Mouse (Mus musculus): ENCODE results near the gene Carmil3.
A peak's percentile ranks its signal among the peaks of the same experiment; 100 is the strongest.

Gene Carmil3

DNA sequence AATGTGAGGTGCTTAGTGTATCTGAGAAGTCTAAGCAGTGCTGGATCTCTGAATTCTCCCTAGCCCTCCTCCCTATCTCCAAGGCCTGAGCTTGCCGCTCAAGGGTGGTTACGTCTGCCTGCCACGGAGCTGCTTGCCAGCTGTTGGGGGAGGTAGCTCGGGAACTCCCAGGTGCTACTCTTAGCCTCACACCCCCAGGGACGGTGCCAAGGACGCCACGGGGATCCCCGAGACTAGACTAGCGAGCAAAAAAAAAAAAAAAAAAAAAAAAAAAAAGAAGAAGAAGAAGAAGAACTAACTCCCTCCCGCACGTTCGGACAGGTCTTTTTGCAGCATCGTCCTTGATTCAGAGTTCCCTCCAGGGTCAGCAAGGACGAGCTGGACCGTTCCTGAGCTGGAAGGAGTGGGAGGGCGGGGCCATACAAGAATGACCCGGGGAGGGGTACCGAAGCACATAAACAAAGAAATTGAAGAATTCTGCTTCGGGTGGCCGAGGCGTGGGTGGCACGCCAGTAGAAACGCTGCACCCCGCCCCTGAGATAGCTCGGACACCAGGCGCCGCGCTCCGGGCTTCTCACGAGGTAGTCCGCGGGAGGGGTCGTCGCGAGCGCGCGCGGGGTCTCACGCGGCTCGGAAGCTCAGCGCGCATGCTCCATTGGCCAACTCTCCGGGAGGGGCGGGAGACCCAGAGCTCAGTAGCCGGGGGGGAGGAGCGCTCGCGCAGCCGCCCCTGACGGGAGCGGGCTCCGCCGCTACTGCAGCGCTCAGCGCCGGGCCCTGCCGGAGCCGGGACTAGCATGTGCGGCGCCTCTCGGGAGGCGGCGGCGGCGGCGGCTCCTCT is at the start of gene Carmil3:
Carmil3 (plus strand) TSS at position 291 of the 841 bp plus-strand sequence.
- peak; percentile 11 for DNase-seq (ENCODE audit: extremely low read depth, low read depth)

DNA sequence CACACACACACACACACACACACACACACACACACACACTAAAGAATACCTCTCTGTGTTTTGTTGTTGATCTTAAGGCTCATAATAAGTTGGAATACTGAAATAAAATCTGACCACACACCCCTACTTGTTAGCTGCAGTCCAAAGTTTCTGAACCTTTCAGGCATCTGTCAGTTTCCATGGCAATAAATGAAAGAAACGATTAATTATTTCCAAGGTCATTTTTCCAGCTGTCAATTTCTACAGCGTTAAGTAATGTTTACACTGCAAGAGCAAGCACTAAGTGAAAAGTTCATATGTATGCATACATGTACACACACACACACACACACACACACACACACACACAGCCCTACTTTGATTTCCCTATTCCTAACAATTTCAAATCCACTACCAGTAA is 32.8 kb upstream of the Carmil3 start:
- no peak for DNase-seq (ENCODE audit: extremely low read depth, low read depth)

DNA sequence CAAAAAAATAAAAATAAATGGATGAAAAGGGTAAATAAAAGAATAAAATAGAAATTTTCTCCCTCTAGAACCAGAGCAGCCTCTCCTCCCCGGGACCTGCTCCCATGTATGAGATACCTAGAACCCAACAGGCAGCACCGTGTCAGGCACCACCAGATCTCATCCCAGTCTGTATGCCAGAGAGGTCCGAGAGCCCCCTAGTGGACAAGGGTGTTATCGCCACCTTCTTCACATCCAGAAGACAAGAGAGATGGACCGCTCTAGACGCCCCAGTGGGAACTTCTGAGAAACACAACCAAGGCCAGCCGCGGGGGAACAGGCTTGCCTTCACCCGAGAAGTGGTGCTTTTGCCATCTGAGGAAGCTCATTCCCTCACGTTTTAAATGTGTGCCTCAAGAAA is 32.2 kb upstream of the Carmil3 start:
- DNase-seq (ENCODE audit: extremely low read depth, low read depth) = peak; percentile 32

DNA sequence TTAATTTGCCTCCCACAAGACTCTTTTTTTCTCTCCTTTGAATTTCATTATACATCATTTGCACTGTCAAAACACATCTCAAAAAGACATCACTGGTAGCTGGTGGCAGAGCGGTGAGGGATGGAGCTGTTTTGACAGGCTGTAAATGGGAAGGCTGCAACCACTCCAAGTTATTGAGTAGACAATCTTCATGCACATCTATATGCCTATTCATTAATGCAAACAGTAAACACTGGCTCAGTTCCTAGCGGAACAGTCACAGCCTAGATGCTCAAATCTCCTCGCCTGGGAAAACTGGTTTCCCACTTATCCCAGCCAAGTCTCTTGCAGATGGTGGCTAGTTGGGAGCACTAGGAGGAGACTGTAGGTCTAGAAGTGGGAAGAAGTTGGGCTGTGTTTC is 31.7 kb upstream of the Carmil3 start:
- no peak for DNase-seq (ENCODE audit: extremely low read depth, low read depth)

DNA sequence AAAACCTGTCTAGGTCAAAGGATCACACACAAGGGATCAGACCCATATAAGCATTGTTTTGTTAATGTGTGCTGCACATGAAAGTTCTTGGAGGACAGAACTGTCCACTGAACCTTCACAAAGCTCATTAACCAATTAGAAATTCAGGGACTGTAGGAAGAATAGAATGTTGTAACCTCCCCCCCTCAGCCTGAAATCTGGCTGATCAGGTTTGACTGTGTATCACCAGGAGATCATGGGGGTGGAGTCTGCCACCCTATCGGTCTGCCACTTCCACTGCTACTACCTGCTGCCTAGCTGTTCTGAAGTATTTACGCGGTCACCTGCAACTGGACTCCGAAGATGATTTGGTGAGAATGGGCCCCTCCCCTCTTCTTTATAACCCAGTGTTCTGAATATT is 30.7 kb upstream of the Carmil3 start:
- no peak for DNase-seq (ENCODE audit: extremely low read depth, low read depth)

DNA sequence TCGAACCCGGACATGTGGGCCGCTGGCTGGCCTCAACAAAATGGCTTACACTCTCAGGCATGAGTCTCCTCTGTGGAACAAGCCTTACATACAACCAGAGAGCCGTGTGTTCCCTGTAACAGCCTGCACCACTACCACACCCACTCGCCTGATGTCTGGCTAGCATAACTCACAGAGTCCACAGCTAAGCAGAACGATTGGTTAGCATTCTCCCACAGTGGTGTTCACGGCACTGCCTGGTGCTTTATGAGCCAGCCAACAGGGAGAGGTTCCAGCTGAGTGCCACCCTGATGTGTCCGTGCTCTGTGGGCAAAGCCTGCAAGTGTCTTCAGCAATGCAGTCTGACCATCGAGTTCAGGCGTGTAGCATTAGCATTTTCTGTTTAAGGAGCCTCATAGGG is 30.2 kb upstream of the Carmil3 start:
- no peak for DNase-seq (ENCODE audit: extremely low read depth, low read depth)

DNA sequence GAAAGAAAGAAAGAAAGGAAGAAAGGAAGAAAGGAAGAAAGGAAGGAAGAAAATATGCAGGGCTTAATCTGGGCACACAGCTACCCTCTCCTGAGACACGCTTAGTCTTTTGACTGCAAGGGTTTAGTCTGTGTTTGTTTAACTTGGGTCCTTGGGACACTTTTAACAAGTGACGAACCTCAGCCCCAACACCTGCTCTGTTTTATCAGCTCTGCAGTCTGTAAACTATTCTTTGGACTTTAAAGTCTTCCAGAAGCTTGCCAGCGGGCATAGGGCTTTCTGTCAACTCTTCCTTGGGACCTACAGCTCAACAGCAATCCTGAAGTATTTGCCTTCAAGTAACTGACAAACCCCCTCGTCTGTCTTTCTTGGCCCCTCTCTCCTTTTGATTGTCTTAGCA is 28.7 kb upstream of the Carmil3 start:
- no peak for DNase-seq (ENCODE audit: extremely low read depth, low read depth)

DNA sequence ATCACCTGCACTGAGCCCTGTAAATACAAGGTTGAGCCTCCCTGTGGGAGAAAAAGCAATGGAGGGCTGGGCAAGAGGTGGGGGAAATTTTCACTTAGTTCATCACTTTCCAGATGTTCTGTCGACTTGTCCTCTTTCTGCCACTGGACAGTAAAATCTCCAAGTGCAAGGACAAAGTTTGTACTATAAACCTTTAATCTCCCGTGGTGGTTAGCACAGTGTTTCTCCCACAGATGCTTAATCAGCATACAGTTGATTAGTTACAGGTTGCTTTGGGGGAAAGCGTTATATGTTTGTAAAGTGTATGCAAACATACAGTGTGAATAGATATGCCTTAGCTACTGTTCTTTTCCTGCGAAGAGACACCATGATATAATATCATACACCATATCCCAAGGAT is 24.0 kb upstream of the Carmil3 start:
- no peak for DNase-seq (ENCODE audit: extremely low read depth, low read depth)

DNA sequence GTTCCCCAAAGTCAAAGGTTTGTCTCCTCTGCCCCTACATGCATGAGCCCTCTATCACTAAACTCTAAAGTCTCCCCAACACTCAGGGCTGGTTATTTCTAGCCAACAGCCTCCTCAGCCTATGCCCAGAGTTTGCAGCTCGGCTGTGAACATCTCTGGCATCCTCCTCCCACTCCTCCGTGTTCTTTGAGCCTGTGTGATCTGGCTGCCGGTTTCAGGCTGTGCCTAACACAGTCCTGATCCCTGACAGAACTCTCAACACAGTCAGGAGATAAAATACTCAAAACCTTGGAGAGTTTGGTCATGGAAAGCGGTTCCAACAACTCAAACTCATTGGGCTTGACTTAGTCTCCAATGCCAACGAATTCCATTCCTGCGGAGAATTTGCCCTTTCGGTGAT is 23.3 kb upstream of the Carmil3 start:
- DNase-seq (ENCODE audit: extremely low read depth, low read depth) = no peak

DNA sequence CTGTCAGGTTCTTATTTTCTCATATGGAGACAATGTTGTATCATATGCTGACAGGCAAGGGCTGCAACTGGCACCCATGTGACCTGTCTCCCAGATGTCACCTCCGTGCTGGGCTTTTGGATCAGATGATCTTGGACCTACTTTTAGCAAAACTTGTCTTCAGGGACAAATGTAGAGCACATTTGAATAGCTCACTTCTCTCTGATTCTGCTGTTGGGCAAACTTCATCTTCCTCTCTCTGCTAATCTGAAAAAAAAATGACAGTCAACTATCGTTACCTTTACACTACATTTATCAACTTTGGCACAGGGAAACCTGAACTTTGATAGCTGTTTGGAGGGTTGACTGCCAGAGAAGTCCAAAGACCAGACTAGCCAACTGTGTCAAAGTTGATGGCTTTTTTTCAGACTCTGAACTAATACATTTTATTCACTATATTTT is 22.1 kb upstream of the Carmil3 start:
- DNase-seq (ENCODE audit: extremely low read depth, low read depth) = no peak

DNA sequence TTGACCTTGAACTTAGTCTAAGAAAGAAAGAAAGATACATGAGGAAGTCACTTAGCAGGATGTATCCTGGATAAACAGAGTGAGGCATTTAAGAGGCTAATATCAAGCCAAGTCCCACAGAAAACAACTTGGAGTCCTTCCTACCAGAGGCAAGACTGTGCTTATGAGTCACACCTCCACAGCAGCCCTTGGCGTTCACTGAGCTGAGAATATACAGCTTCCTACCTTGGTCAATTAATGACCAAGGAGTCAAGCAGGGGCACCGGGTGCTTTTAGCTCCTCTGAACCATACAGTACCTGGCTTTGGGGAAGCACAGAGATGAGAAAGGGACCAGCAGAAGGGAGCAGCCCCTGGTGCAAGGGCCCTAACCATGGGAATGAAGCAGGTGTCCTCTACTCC is 21.4 kb upstream of the Carmil3 start:
- DNase-seq (ENCODE audit: extremely low read depth, low read depth) = no peak

DNA sequence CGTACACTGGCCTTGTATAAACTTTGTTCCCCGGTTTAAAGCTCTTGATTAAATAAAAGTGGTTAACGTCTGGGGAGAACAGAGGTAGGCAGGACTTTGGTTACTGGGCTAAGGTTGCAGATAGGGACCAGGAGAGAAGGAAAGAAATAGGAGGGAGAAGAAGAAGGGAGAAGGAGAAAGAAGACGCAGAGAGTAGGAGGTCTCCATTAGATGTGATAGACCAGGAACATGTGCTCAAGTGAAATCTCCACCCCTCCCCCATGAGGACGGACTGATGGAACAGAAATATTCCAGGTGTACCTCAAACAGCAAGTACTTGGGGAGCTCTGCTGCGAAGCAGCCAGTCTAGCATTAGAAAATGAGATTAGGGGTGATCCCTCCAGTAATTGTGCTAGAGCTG is 20.6 kb upstream of the Carmil3 start:
- DNase-seq (ENCODE audit: extremely low read depth, low read depth) = no peak

DNA sequence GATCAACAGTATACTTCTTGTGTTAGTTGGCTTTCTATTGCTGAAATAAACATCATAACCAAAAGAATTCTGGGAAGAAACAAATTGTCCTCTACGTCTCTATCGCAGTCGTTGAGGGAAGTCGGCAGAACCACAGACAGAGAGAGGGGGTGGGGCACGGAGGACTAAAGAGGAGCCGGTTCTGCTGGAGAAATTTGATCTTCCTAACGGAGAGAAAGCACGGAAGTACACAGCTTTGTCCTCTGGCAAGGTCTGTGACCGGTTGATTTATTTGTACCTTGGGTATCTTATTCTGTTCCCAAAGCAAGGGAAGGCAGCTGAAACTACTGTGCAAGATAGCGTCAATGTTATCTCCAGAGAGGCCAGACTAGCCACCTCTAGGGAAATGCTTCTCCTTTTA is 19.6 kb upstream of the Carmil3 start:
- DNase-seq (ENCODE audit: extremely low read depth, low read depth) = no peak

DNA sequence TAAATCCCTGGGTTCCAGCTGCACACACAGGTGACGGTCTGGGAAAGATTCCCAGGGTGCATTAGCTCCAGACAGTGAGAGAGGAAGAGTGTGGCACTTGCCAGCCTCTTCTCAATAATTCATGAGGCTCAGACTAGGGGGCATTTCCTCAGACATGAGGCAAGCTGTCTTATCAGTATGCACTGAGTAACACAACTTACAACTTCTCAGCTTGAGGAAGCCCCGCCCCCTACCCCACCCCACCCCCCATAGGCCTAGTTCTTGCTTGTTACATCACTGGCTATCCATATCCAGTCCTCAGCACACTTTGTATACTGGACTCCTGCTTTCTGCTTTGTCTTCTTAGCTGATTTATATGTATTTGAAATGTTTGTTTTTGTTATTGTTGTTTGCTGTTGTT is 14.8 kb upstream of the Carmil3 start:
- DNase-seq (ENCODE audit: extremely low read depth, low read depth) = peak; percentile 18

DNA sequence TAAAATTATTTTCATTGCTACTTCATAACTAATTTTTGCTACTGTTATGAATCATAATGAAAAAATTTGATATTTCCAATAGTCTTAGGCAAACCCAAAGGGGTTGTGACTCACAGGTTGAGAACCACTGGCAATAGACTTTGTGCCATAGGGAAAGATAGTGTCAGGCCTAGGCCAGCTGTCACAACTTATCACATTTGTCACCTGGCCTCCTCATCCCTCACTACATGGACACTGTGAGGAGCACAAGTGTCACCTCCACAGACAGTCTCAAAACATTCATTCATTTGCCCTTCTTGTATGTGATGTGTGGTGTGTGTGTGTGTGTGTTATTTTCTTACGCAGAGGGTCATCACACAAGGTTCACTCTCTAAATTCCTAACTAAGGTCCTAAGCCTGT is 13.0 kb upstream of the Carmil3 start:
- DNase-seq (ENCODE audit: extremely low read depth, low read depth) = no peak

DNA sequence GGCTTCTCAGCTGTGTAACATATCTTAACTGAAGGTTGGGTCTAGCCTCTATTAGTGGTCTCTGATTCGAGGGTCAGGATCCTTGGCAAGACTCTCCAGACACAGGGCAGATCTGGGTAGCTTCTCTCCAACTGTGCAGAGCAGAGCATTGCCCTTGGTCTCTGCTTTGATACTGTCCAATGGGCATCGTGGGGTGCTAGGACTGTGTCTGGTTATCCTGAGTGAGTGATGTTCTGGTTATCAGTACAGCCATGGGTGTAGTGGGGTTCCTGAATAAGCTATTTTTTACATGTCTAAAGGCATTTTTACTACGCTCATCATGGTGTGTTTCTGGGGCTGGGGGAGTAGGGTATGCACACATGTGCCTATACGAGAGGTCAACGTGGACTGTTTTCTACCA is 12.6 kb upstream of the Carmil3 start:
- no peak for DNase-seq (ENCODE audit: extremely low read depth, low read depth)

DNA sequence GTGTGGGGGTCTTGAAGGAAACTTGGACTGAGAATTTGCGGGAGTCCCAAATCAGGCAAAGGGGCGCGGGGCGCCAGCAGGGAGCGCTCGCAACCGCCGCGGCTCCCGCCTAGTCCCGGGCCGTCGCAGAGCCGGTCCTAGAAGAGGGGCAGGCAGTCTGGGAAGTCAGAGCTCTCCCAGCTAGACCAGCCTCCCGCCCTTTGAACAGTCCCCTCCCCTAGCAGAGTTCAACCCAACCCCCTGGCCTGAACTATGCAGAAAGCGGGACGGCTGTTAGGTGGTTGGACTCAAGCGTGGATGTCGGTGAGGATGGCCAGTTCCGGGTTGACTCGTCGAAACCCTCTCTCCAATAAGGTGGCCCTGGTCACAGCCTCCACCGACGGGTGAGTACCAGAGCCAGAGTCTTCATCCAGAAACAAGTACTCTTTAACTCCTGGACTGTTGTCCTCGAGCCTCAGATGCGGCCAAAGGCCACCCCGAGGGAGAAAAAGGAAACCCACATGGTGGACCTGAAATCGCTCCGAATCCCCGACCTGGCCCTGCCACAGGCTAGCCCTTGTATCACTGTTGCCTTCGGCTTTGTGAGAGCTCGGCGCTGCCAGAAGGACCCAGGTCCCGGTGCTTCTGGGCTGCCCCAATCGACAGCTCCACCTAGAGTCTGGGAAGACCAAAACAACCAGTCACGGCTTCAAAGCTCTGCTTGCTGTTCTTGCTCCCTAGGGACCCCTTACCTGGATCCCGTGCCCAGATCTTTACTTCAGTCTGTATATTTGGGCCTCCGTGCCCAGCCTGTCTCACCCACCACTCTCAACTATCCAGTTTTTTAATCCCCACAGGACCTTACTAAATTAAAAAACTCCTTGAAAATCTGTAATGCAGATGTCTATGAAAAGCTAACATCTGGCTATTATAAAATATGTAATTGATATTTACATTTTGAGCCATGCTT is 11.5 kb upstream of the Carmil3 start, which contains the start of gene Dhrs4:
Dhrs4 (plus strand) TSS at position 108 of the 949 bp plus-strand sequence.
- DNase-seq (ENCODE audit: extremely low read depth, low read depth) = peak; percentile 74

DNA sequence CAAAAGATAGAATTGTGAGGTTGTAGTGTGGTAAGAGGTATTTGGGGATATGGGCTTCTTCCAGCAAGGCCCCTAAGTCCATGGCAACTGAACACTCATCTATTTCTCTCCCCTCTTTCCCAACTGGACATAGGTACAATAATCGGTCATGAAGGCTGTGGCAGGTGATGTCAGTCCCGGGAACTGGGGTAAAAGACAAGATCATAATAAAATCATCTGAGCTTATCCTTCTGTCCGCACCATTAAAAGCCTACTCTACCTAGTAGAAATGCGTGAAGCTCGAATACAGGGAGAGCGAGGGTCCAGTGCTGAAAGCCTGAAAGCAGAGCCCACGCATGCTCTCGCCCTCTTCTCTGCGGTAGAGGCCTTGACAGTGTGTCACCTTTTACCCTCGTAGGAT is 10.8 kb upstream of the Carmil3 start:
- no peak for DNase-seq (ENCODE audit: extremely low read depth, low read depth)

DNA sequence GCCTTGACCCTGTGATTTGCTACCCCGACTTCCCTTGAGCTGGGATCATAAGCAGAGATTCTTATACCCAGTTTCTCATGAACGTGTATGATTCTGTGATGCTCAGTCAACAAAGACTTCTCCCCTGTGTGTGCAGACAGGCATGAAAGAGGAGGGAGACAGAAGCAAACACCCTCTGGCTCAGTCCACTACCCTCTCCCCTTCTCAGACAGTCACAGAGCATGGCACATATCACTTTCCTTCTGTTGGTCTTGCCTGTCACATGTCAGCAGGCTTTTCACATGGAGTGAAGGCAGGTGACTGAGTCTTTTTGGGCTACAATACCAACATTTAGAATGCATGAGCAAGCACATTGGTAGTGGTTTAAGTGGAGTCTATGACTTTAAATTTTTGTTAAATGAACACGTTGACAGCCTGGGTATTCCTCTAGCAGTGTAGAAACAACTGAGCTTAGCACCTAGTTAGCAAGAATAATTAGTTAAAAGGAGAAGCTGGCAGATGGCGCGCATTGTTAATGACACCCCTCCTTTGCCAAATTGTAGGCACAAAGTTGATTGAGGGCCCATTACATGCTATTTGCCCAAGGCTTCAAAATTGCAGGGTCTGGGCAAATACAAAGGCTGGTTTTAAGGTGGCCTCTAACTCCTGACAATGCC is 5.9 kb upstream of the Carmil3 start:
- DNase-seq (ENCODE audit: extremely low read depth, low read depth) = no peak

DNA sequence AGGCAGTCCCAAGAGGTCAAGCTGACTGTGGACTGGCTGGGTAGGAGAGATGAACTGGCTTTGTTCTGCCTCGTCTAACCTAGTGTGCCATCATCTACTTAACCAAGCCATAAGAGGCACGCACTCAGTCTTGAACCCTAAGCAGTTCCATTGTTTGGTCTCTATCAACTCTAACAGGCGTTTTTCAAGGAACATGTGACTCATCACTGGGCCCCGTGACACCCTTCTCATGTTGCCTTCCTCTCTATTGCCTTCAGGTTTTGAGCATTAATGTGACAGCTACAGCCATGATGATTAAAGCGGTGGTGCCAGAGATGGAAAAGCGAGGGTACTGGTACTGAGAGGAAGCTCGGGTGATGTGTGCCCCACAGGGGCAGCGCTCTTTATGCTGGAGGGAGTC is 3.6 kb upstream of the Carmil3 start:
- no peak for DNase-seq (ENCODE audit: extremely low read depth, low read depth)

DNA sequence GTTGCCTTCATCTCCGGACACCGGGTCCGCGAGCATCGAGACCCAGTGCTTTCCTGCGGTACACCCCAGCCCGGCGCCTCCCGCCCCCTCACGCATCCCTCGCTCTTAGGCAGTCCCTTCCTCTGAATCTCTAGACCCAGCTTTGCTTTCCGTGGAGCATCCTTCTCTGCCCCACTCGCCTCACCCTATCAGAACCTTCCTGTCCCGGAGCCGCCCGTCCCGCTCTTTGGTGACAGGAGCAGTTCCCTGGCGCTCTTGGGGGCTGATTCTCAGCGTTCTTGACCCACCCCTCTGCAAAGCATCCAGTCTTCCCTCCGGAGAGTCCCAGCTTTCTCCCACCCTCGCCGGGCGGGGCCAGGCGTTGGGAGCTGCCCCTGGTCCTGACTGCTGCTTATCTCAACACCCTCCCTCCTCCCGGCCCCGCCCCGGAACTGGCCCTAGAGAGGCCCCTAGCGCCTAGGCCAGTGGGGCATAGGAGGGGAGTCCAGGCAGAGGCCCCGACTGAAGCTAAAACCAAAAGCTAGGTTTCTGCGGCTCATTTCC is 911 bp downstream of the Carmil3 start:
- peak; percentile 47 for DNase-seq (ENCODE audit: extremely low read depth, low read depth)
